Mouse (Mus musculus): ENCODE measurements around the gene Phactr3. TPM values are rescaled to one million over a fixed set of nuclear protein-coding genes. Genes with fewer than 3 reads are reported as not detected.

Gene Phactr3
- total and polyA plus RNA-seq, 3 experiments = not detected

- DNase-seq (ENCODE audit: low read depth, low spot score) = no peak
- no peaks in the 10 kb centered on the region for H3K79me2 ChIP-seq (ENCODE audit: control insufficient read depth, insufficient read depth, low read length, poor library complexity)
- H3K9ac ChIP-seq (ENCODE audit: control insufficient read depth, low read depth, low read length, poor library complexity, severe bottlenecking) = no peak overlapping the region
- H3K27ac ChIP-seq (ENCODE audit: control insufficient read depth, low read depth, low read length) = no peak overlapping the region
- H3K4me1 ChIP-seq (ENCODE audit: control insufficient read depth in 1 of 2, insufficient read depth in 2 of 2, low read length in 2 of 2) = no peaks in the 10 kb centered on the region
- H3K36me3 ChIP-seq (ENCODE audit: control insufficient read depth in 1 of 2, insufficient read depth in 2 of 2, low read length in 2 of 2) = no peaks in the 10 kb centered on the region
- H3K4me3 ChIP-seq (ENCODE audit: control insufficient read depth in 1 of 2, insufficient read depth in 1 of 2, low read depth in 2 of 2, low read length in 2 of 2) = no peak overlapping the region
- no peak for TF ChIP-seq MYC (IDR thresholded peaks at IDR 0.05; ENCODE audit: low read depth, low read length)
- TF ChIP-seq MAZ (IDR thresholded peaks at IDR 0.05; ENCODE audit: low read depth, low read length) = no peak
- TF ChIP-seq ZNF384 (IDR thresholded peaks at IDR 0.05; ENCODE audit: low read depth, low read length) = no peak
- TF ChIP-seq UBTF (IDR thresholded peaks at IDR 0.05; ENCODE audit: borderline replicate concordance, insufficient read depth, low read depth, low read length) = no peak
- TF ChIP-seq E2F4 (IDR thresholded peaks at IDR 0.05; ENCODE audit: borderline replicate concordance, low read depth, low read length) = no peak
- no peak for TF ChIP-seq POLR2A (IDR thresholded peaks at IDR 0.05; ENCODE audit: control insufficient read depth in 1 of 2, insufficient read depth in 1 of 2, low read depth in 1 of 2, low read length in 2 of 2, poor library complexity in 1 of 2)
- no peak for TF ChIP-seq CHD1 (IDR thresholded peaks at IDR 0.05; ENCODE audit: low read depth, low read length)
- no peak for TF ChIP-seq GABPA (IDR thresholded peaks at IDR 0.05; ENCODE audit: low read depth, low read length)
- TF ChIP-seq KAT2A (conservative IDR thresholded peaks at IDR 0.05; ENCODE audit: low read depth, low read length) = no peak
- no peak for TF ChIP-seq MAFK (IDR thresholded peaks at IDR 0.05; ENCODE audit: borderline replicate concordance, low read depth, low read length)
- TF ChIP-seq MAX (IDR thresholded peaks at IDR 0.05; ENCODE audit: low read length) = no peak
- no peak for TF ChIP-seq GATA1 (IDR thresholded peaks at IDR 0.05; ENCODE audit: low read depth, low read length)
- no peak for TF ChIP-seq USF1 (IDR thresholded peaks at IDR 0.05; ENCODE audit: low read depth, low read length)
- TF ChIP-seq NELFE (IDR thresholded peaks at IDR 0.05; ENCODE audit: low read depth, low read length) = no peak
- TF ChIP-seq USF2 (IDR thresholded peaks at IDR 0.05; ENCODE audit: borderline replicate concordance in 1 of 2, insufficient read depth in 1 of 2, low read depth in 1 of 2, low read length in 2 of 2) = no peak
- no peaks in the 10 kb centered on the region for H3K27me3 ChIP-seq (ENCODE audit: control insufficient read depth in 1 of 2, insufficient read depth in 2 of 2, low read length in 2 of 2)
- no peaks in the 10 kb centered on the region for H3K9me3 ChIP-seq (replicated peaks; ENCODE audit: insufficient read depth, low read length)
Measured at GRCm38 (mm10) chr2:178238503-178238902, 119.7 kb downstream of the Phactr3 start.

DNA sequence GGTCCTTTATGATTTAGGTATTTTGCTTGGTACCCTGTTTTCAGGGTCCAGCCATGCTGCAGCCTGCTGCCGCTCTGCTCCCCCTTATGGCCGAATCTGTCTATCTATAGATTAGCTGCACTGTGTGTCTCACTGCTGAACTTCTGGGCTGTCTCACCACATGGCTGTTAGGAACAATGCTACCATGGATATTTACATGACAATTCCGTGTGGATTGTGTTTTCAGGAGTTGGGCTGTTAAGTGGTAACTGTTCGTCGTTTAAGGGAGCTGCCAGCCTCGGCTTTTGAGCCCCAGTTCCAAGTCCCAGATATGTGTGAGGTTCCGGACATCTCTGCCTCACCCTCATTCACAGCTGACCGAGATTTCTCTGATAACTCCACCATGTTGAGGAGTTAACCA is 122.1 kb downstream of the Phactr3 start:
- H3K9ac ChIP-seq (ENCODE audit: control insufficient read depth, low read depth, low read length, poor library complexity, severe bottlenecking) = no peak overlapping the region
- TF ChIP-seq POLR2A (IDR thresholded peaks at IDR 0.05; ENCODE audit: control insufficient read depth in 1 of 2, insufficient read depth in 1 of 2, low read depth in 1 of 2, low read length in 2 of 2, poor library complexity in 1 of 2) = no peak
- TF ChIP-seq ZKSCAN1 (IDR thresholded peaks at IDR 0.05; ENCODE audit: low read depth, low read length) = no peak
- no peak for TF ChIP-seq SMC3 (IDR thresholded peaks at IDR 0.05; ENCODE audit: low read depth, low read length)
- TF ChIP-seq BHLHE40 (IDR thresholded peaks at IDR 0.05; ENCODE audit: borderline replicate concordance, low read depth, low read length) = no peak
- TF ChIP-seq POLR2AphosphoS2 (IDR thresholded peaks at IDR 0.05; ENCODE audit: low read length) = no peak
- no peak for TF ChIP-seq E2F4 (IDR thresholded peaks at IDR 0.05; ENCODE audit: borderline replicate concordance, low read depth, low read length)
- TF ChIP-seq MAFK (IDR thresholded peaks at IDR 0.05; ENCODE audit: borderline replicate concordance, low read depth, low read length) = no peak
- no peak for TF ChIP-seq USF1 (IDR thresholded peaks at IDR 0.05; ENCODE audit: low read depth, low read length)
- no peaks in the 10 kb centered on the region for H3K27me3 ChIP-seq (ENCODE audit: control insufficient read depth in 1 of 2, insufficient read depth in 2 of 2, low read length in 2 of 2)
- no peaks in the 10 kb centered on the region for H3K9me3 ChIP-seq (replicated peaks; ENCODE audit: insufficient read depth, low read length)
- no peak overlapping the region for H3K4me3 ChIP-seq (ENCODE audit: control insufficient read depth in 1 of 2, insufficient read depth in 1 of 2, low read depth in 2 of 2, low read length in 2 of 2)
- H3K36me3 ChIP-seq (ENCODE audit: control insufficient read depth in 1 of 2, insufficient read depth in 2 of 2, low read length in 2 of 2) = no peaks in the 10 kb centered on the region
- H3K79me2 ChIP-seq (ENCODE audit: control insufficient read depth, insufficient read depth, low read length, poor library complexity) = no peaks in the 10 kb centered on the region
- H3K4me1 ChIP-seq (ENCODE audit: control insufficient read depth in 1 of 2, insufficient read depth in 2 of 2, low read length in 2 of 2) = no peaks in the 10 kb centered on the region
- H3K27ac ChIP-seq (ENCODE audit: control insufficient read depth, low read depth, low read length) = no peak overlapping the region
- DNase-seq (ENCODE audit: low read depth, low spot score) = no peak

All from MEL (cell line).